23 mouse cellular contexts compared by ENCODE assay signal in the genomic region with DNA sequence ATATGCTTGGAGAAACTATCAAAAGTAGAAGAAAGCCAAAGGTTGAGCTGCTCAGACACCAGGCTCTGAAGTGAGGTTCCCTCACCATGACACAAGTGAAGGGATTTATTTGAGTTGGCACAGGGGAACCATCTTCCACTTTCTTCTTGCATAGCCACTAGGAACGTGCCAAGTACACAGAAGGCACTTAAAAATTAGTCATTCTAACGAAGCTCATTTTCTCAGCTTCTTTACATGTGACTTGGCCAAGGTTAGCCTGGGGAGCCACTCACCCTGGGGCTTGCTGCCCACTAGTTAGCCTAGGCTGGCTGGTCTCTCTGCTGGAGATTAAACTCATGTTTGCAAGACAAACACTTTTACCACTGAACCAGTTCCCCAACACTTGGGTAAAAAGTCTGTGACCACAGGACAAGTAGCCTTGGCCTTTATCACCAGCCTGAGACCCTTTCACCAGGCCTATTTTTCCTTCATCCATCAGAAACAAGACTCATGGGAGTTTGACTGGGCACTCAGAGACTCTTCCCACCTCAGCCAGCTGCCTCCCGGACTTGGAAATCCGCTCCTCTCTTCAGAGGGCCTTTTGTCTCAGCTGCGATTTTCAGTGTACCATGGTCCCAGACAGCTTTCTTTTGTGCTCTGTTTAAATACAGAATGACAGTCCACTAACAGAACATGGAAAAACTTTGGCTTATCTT. TPM values are rescaled to one million over a fixed set of nuclear protein-coding genes. Genes with fewer than 3 reads are reported as not detected.
DNase-seq lines count a peak whose midpoint lies in the region; ATAC-seq and TF ChIP-seq lines count a peak whose summit lies in the region.
"Had no signal": no experiment of that assay in that cellular context is flagged by ENCODE, and none has a peak within 500 bp of the region (broad histone marks: within the 10 kb centered on the region; RNA-seq: fewer than 3 reads in every experiment).

No protein-coding gene starts in this region.

- H3K4me3 ChIP-seq in kidney, adult 2 months (ENCODE audit: insufficient read depth, low read depth, low read length) = no peak overlapping the region
- no peak overlapping the region for H3K4me3 ChIP-seq in kidney, embryonic 15.5 days (replicated peaks)
- no peak overlapping the region for H3K4me3 ChIP-seq in hindbrain, embryonic 11.5 days (ENCODE audit: low read depth, low read length)
- H3K4me3 ChIP-seq in lung, adult 2 months (replicated peaks; ENCODE audit: extremely low read depth, low read depth, low read length) = no peak overlapping the region
- H3K4me3 ChIP-seq in midbrain, embryonic 13.5 days (replicated peaks) = no peak overlapping the region
- H3K4me3 ChIP-seq: heart, adult 2 months; heart, embryonic 15.5 days; limb, embryonic 15.5 days had no signal

- no peak overlapping the region for H3K4me2 ChIP-seq in kidney, embryonic 15.5 days
- H3K4me2 ChIP-seq in hindbrain, embryonic 11.5 days (replicated peaks; ENCODE audit: low read depth, low read length) = no peak overlapping the region
- H3K4me2 ChIP-seq in midbrain, embryonic 13.5 days (replicated peaks) = no peak overlapping the region
- H3K4me2 ChIP-seq: heart, embryonic 15.5 days; limb, embryonic 15.5 days had no signal

- H3K36me3 ChIP-seq in kidney, adult 2 months (ENCODE audit: control insufficient read depth, insufficient read depth, low read length) = no peaks in the 10 kb centered on the region; the same call in 1 of the 2 replicates
- H3K36me3 ChIP-seq in kidney, embryonic 15.5 days = no peaks in the 10 kb centered on the region
- no peaks in the 10 kb centered on the region for H3K36me3 ChIP-seq in hindbrain, embryonic 11.5 days (ENCODE audit: control insufficient read depth, insufficient read depth, low read length)
- no peaks in the 10 kb centered on the region for H3K36me3 ChIP-seq in midbrain, embryonic 13.5 days
- H3K36me3 ChIP-seq: G1E; heart, embryonic 15.5 days; limb, embryonic 15.5 days had no signal

- no peak for DNase-seq in kidney, adult 2 months
- DNase-seq in hindbrain, embryonic 11.5 days (ENCODE audit: low spot score) = no peak
- peak; percentile 12 for DNase-seq in lung, adult 2 months
- no peak for DNase-seq in left cerebral cortex, postnatal 10 days (ENCODE audit: extremely low spot score in 1 of 2, low spot score in 2 of 2)
- no peak for DNase-seq in yolk sac, embryonic 10.5 days (ENCODE audit: low spot score)
- DNase-seq in spleen, postnatal 10 days (ENCODE audit: low spot score in 2 of 2) = no peak
- DNase-seq: adrenal gland, postnatal 25 days; cerebellum, adult 11-12 months; cerebellum, postnatal 14 days; embryo, embryonic 11 days; heart, adult 2 months; heart, postnatal 4 days; right cerebral cortex, postnatal 25 days; thymus, postnatal 14 days had no signal

- no peak for ATAC-seq in kidney, embryonic 15.5 days (replicated peaks; ENCODE audit: low FRiP score)
- no peak for ATAC-seq in hindbrain, embryonic 11.5 days (ENCODE audit: low FRiP score)
- 0 out of 2 replicates have a peak, but pooled peaks have one; percentile 41 for ATAC-seq in midbrain, embryonic 13.5 days
- ATAC-seq: intestine, embryonic 16.5 days had no signal

- TF ChIP-seq CTCF in kidney, adult 2 months (conservative IDR thresholded peaks at IDR 0.05; ENCODE audit: insufficient read depth, insufficient read length, low read depth, low read length) = no peak
- TF ChIP-seq CTCF in lung, adult 2 months (IDR thresholded peaks at IDR 0.05; ENCODE audit: insufficient read depth, low read length) = no peak

- H3K9me3 ChIP-seq in kidney, embryonic 15.5 days (replicated peaks) = no peaks in the 10 kb centered on the region
- H3K9me3 ChIP-seq in hindbrain, embryonic 11.5 days (ENCODE audit: control insufficient read depth, low read length) = no peaks in the 10 kb centered on the region
- no peaks in the 10 kb centered on the region for H3K9me3 ChIP-seq in midbrain, embryonic 13.5 days
- H3K9me3 ChIP-seq: G1E; heart, embryonic 15.5 days; limb, embryonic 15.5 days had no signal

- H3K4me1 ChIP-seq in kidney, adult 2 months (ENCODE audit: control insufficient read depth, insufficient read depth, low read length) = peaks cover 27% of the 10 kb centered on the region
- H3K4me1 ChIP-seq in kidney, embryonic 15.5 days = no peaks in the 10 kb centered on the region
- no peaks in the 10 kb centered on the region for H3K4me1 ChIP-seq in hindbrain, embryonic 11.5 days (replicated peaks; ENCODE audit: control insufficient read depth, insufficient read depth, low read length)
- H3K4me1 ChIP-seq in lung, adult 2 months (ENCODE audit: control insufficient read depth, insufficient read depth, low read length) = no peaks in the 10 kb centered on the region
- H3K4me1 ChIP-seq in midbrain, embryonic 13.5 days (replicated peaks) = peaks cover 13% of the 10 kb centered on the region
- H3K4me1 ChIP-seq: heart, embryonic 15.5 days; limb, embryonic 15.5 days had no signal

- intact Hi-C loops in left cerebral cortex, postnatal 10 days (cut with DNase I) = no loop called here

- no peak overlapping the region for H3K9ac ChIP-seq in kidney, embryonic 15.5 days
- no peak overlapping the region for H3K9ac ChIP-seq in hindbrain, embryonic 11.5 days (ENCODE audit: low read depth, low read length)
- no peak overlapping the region for H3K9ac ChIP-seq in midbrain, embryonic 13.5 days (replicated peaks)
- H3K9ac ChIP-seq: heart, embryonic 15.5 days; limb, embryonic 15.5 days had no signal

- no peaks in the 10 kb centered on the region for H3K27me3 ChIP-seq in kidney, adult 2 months (replicated peaks; ENCODE audit: control insufficient read depth, insufficient read depth, low read length)
- H3K27me3 ChIP-seq in kidney, embryonic 15.5 days = no peaks in the 10 kb centered on the region
- no peaks in the 10 kb centered on the region for H3K27me3 ChIP-seq in hindbrain, embryonic 11.5 days (ENCODE audit: control insufficient read depth, insufficient read depth, low read length)
- no peaks in the 10 kb centered on the region for H3K27me3 ChIP-seq in midbrain, embryonic 13.5 days
- H3K27me3 ChIP-seq: heart, embryonic 15.5 days; limb, embryonic 15.5 days had no signal

- H3K27ac ChIP-seq in kidney, adult 2 months (ENCODE audit: insufficient read depth, low read depth, low read length) = peak overlapping the region; percentile 71
- no peak overlapping the region for H3K27ac ChIP-seq in kidney, embryonic 15.5 days
- peak overlapping the region; percentile 30; the same call in 1 of the 2 replicates for H3K27ac ChIP-seq in hindbrain, embryonic 11.5 days (ENCODE audit: low read depth, low read length)
- peak overlapping the region; percentile 51; the same call in 1 of the 2 replicates for H3K27ac ChIP-seq in midbrain, embryonic 13.5 days
- H3K27ac ChIP-seq: heart, adult 2 months; heart, embryonic 15.5 days; kidney, postnatal 0 days; limb, embryonic 15.5 days had no signal

- TF ChIP-seq POLR2A in kidney, adult 2 months (IDR thresholded peaks at IDR 0.05; ENCODE audit: low read depth, low read length) = no peak
- no peak for TF ChIP-seq POLR2A in lung, adult 2 months (IDR thresholded peaks at IDR 0.05; ENCODE audit: borderline replicate concordance, extremely low read depth, low read depth, low read length)

- WGBS in kidney, adult 2 months = 59% methylated on average over 5 of the region's 5 CpGs
- WGBS in kidney, embryonic 15.5 days = 82% methylated on average over 5 of the region's 5 CpGs
- WGBS in hindbrain, embryonic 11.5 days = 51% methylated on average over 5 of the region's 5 CpGs
- WGBS in lung, adult 2 months = 73% methylated on average over 5 of the region's 5 CpGs
- 47% methylated on average over 5 of the region's 5 CpGs for WGBS in midbrain, embryonic 13.5 days

RNA-seq across cellular contexts. Expression of gene Lrp2, which starts 12.7 kb away (rescaled TPM):
- 283 and 389 TPM in 2 replicates for polyA plus RNA-seq in kidney, adult 2 months (2012; rRNA removed)
- 14.6 and 15.0 TPM in 2 replicates for polyA plus RNA-seq in kidney, embryonic 15.5 days (2015; fragmentation: Nextera tagmentation; extraction: Ambion mirVana)
- 2.7 and 2.9 TPM in 2 replicates for polyA plus RNA-seq in hindbrain, embryonic 11.5 days (2014; fragmentation: Nextera tagmentation; extraction: Ambion mirVana)
- polyA plus RNA-seq in lung, adult 2 months (2012; rRNA removed) = 10.3 and 13.6 TPM in 2 replicates
- 2.2 and 3.7 TPM in 2 replicates for polyA plus RNA-seq in midbrain, embryonic 13.5 days (2015; fragmentation: Nextera tagmentation; extraction: Ambion mirVana)
- total RNA-seq in left cerebral cortex, postnatal 10 days (2021) = under 1 TPM; 0.12 to 0.15 TPM
- total RNA-seq: gastrocnemius, adult 8-10 months; neutrophil, adult 5-6 weeks had no signal
- polyA plus RNA-seq: G1E; limb, embryonic 15.5 days had no signal

Comparison
In these comparisons a context has a peak if more than half of its experiments do, and no peak if none do; other contexts are left out.
1. RNA of gene Lrp2, which starts 12.7 kb away (polyA plus RNA-seq): 283 to 389 TPM in kidney, adult 2 months; 14.6 to 15.0 TPM in kidney, embryonic 15.5 days, 10.3 to 13.6 TPM in lung, adult 2 months, 2.2 to 3.7 TPM in midbrain, embryonic 13.5 days and 2.7 to 2.9 TPM in hindbrain, embryonic 11.5 days; every median in the first group is over 10 times any median in the second.